In the genomic region with DNA sequence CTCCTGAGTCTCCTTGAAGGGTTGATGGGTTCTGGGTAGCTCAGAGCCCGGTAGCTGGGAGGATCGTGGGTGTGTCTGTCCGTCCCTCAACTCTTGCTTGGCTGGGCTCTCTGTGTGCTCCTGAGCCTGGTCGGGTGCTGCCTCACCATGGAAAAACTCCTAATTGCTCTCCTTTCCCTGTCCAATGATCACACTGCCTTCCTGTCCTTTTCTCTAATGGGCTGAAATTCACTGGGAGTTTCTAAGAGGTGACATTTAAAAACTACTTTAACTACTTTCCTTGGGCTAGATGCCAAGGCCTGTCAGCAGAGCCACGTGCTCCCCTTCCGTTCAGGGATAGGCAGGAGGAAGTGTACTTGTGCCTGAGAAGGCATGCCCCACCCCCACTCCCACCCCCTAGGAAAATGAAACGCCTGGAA, we compare ENCODE assay signal across 9 mouse cellular contexts. TPM values are rescaled to one million over a fixed set of nuclear protein-coding genes. Genes with fewer than 3 reads are reported as not detected.
DNase-seq lines count a peak whose midpoint lies in the region; ATAC-seq and TF ChIP-seq lines count a peak whose summit lies in the region.
"Had no signal": no experiment of that assay in that cellular context is flagged by ENCODE, and none has a peak within 500 bp of the region (broad histone marks: within the 10 kb centered on the region; RNA-seq: fewer than 3 reads in every experiment).

No protein-coding gene starts in this region.

- DNase-seq in MN1 (ENCODE audit: low spot score): peak; percentile 31
- DNase-seq in cerebellum, adult 9-10 months: no peak

- H3K36me3 ChIP-seq in heart, embryonic 14.5 days (ENCODE audit: control insufficient read depth, insufficient read depth, low read length): no peaks in the 10 kb centered on the region
- no peaks in the 10 kb centered on the region for H3K36me3 ChIP-seq in kidney, embryonic 16.5 days (ENCODE audit: insufficient read depth, low read length)
- no peaks in the 10 kb centered on the region for H3K36me3 ChIP-seq in macrophage (ENCODE audit: inconsistent target)

- TF ChIP-seq CTCF in bone marrow, adult 2 months (IDR thresholded peaks at IDR 0.05; ENCODE audit: control insufficient read depth, insufficient read depth, low read length): no peak

- peak overlapping the region; percentile 71 for H3K9ac ChIP-seq in heart, embryonic 14.5 days (ENCODE audit: low read length)
- no peak overlapping the region for H3K9ac ChIP-seq in kidney, embryonic 16.5 days (replicated peaks; ENCODE audit: low read length)

- ATAC-seq in heart, embryonic 14.5 days (ENCODE audit: insufficient number of reproducible peaks, insufficient read depth, low FRiP score, low read depth): no peak
- peak; percentile 49; the same call in 1 of the 2 replicates for ATAC-seq in kidney, embryonic 16.5 days (ENCODE audit: low FRiP score, low TSS enrichment)
- ATAC-seq in erythroid progenitor cell, adult 5-6 weeks (replicated peaks; ENCODE audit: low FRiP score, poor library complexity, severe bottlenecking): no peak
- no peak for ATAC-seq in cerebellum, adult (ENCODE audit: insufficient number of reproducible peaks, low FRiP score, low TSS enrichment)

- WGBS in bone marrow, adult 2 months: 4% methylated on average over 7 of the region's 7 CpGs
- WGBS in heart, embryonic 14.5 days: 2% methylated on average over 7 of the region's 7 CpGs
- WGBS in kidney, embryonic 16.5 days: 10% methylated on average over 7 of the region's 7 CpGs
- WGBS in macrophage (ENCODE audit: missing documents): 8% methylated on average over 7 of the region's 7 CpGs

- H3K4me3 ChIP-seq in bone marrow, adult 2 months (replicated peaks; ENCODE audit: control insufficient read depth, low read depth, low read length): peak overlapping the region; percentile 44
- H3K4me3 ChIP-seq in heart, embryonic 14.5 days (ENCODE audit: control insufficient read depth in 1 of 2, insufficient read depth in 1 of 2, low read depth in 1 of 2, low read length in 2 of 2): peak overlapping the region; percentile 11 to 65; a peak in 2 of 4 replicates
- H3K4me3 ChIP-seq in kidney, embryonic 16.5 days (ENCODE audit: low read length): peak overlapping the region; percentile 63; the same call in 1 of the 2 replicates
- peak overlapping the region; percentile 73 for H3K4me3 ChIP-seq in macrophage (ENCODE audit: inconsistent target)
- H3K4me3 ChIP-seq: myocyte had no signal

- no peaks in the 10 kb centered on the region for H3K9me3 ChIP-seq in heart, embryonic 14.5 days (ENCODE audit: control insufficient read depth, low read length)
- H3K9me3 ChIP-seq in kidney, embryonic 16.5 days (ENCODE audit: low read length): no peaks in the 10 kb centered on the region

- H3K79me2 ChIP-seq in macrophage (ENCODE audit: inconsistent target): no peaks in the 10 kb centered on the region

- H3K4me1 ChIP-seq in bone marrow, adult 2 months (ENCODE audit: control insufficient read depth, insufficient read depth, low read length): peaks cover 2% of the 10 kb centered on the region
- H3K4me1 ChIP-seq in heart, embryonic 14.5 days (ENCODE audit: control insufficient read depth in 2 of 2, insufficient read depth in 2 of 2, low read length in 2 of 2): peaks cover 22 to 33% of the 10 kb centered on the region in 2 experiments
- peaks cover 23% of the 10 kb centered on the region for H3K4me1 ChIP-seq in kidney, embryonic 16.5 days (ENCODE audit: insufficient read depth, low read length)

- no peak for TF ChIP-seq POLR2A in bone marrow, adult 2 months (IDR thresholded peaks at IDR 0.05; ENCODE audit: borderline replicate concordance, control insufficient read depth, low read depth, low read length)

- H3K4me2 ChIP-seq in heart, embryonic 14.5 days (ENCODE audit: low read length): peak overlapping the region; percentile 100
- H3K4me2 ChIP-seq in kidney, embryonic 16.5 days (replicated peaks; ENCODE audit: low read depth, low read length): peak overlapping the region; percentile 99

- peaks cover 6% of the 10 kb centered on the region; the same call in 1 of the 2 replicates for H3K27me3 ChIP-seq in heart, embryonic 14.5 days (ENCODE audit: control insufficient read depth, insufficient read depth, low read length)
- peaks cover 8% of the 10 kb centered on the region for H3K27me3 ChIP-seq in kidney, embryonic 16.5 days (ENCODE audit: insufficient read depth, low read length)

- H3K27ac ChIP-seq in bone marrow, adult 2 months (ENCODE audit: control insufficient read depth, insufficient read depth, low read depth, low read length, poor library complexity): no peak overlapping the region
- H3K27ac ChIP-seq in heart, embryonic 14.5 days (replicated peaks in 1 of 2; ENCODE audit: control insufficient read depth in 1 of 2, insufficient read depth in 1 of 2, low read depth in 2 of 2, low read length in 2 of 2): peak overlapping the region; percentile 27 to 66; a peak in 2 of 4 replicates
- H3K27ac ChIP-seq in kidney, embryonic 16.5 days (ENCODE audit: low read length): 0 out of 2 replicates have a peak overlapping the region, but pooled peaks have one; percentile 43
- H3K27ac ChIP-seq in macrophage: 0 out of 2 replicates have a peak overlapping the region, but pooled peaks have one; percentile 42

RNA-seq across cellular contexts. Expression of a gene that starts 10.9 kb away (rescaled TPM):
- 5.5 and 21.9 TPM in 2 replicates for polyA plus RNA-seq in bone marrow, adult 2 months (2011; ENCODE audit: insufficient read depth, insufficient read length, low replicate concordance, missing spikeins)
- polyA plus RNA-seq in heart, embryonic 14.5 days (2014; fragmentation: Nextera tagmentation; extraction: Ambion mirVana): 8.0 and 9.1 TPM in 2 replicates
- 2.8 and 3.0 TPM in 2 replicates for polyA plus RNA-seq in kidney, embryonic 16.5 days (2015; fragmentation: Nextera tagmentation; extraction: Ambion mirVana)
- 10 to 100 TPM in 22 of 26 experiments, 1 to 10 TPM in 4; 3.0 to 79.5 (median 25.7) TPM for total RNA-seq in macrophage (2018; cell fraction: chromatin; rRNA removed)
- 10 to 100 TPM in 11 of 26 experiments, 1 to 10 TPM in 15; 4.6 to 14.2 (median 9.4) TPM for total RNA-seq in macrophage (2018; cell fraction: cytosol; rRNA removed)
- 10 to 100 TPM in 25 of 26 experiments, 1 to 10 TPM in 1; 9.2 to 42.3 (median 22.1) TPM for total RNA-seq in macrophage (2018; cell fraction: nucleus; rRNA removed)
- polyA plus RNA-seq in macrophage (2018): 6.0 to 11.0 TPM (median 7.9 TPM) in 3 replicates
- 2.5 and 4.7 TPM in 2 replicates for total RNA-seq in erythroid progenitor cell, adult 5-6 weeks (2015; ENCODE audit: low replicate concordance)
- total RNA-seq in erythroid progenitor cell, adult 5-6 weeks (2017; ENCODE audit: low replicate concordance): 0.23 and 1.2 TPM in 2 replicates

RNA-seq across cellular contexts. Expression of a gene that starts 20.3 kb away (rescaled TPM):
- 5.8 and 10.4 TPM in 2 replicates for polyA plus RNA-seq in bone marrow, adult 2 months (2011; ENCODE audit: insufficient read depth, insufficient read length, low replicate concordance, missing spikeins)
- 1.3 and 1.8 TPM in 2 replicates for polyA plus RNA-seq in heart, embryonic 14.5 days (2014; fragmentation: Nextera tagmentation; extraction: Ambion mirVana)
- polyA plus RNA-seq in kidney, embryonic 16.5 days (2015; fragmentation: Nextera tagmentation; extraction: Ambion mirVana): 2.0 and 2.3 TPM in 2 replicates
- not detected for total RNA-seq in macrophage (2018; cell fraction: chromatin; rRNA removed)
- total RNA-seq in macrophage (2018; cell fraction: cytosol; rRNA removed): under 1 TPM in 16 of 26 experiments, not detected in 10; 0.14 to 0.65 (median 0.35) TPM
- total RNA-seq in macrophage (2018; cell fraction: nucleus; rRNA removed): not detected
- 0.33 to 0.92 TPM (median 0.59 TPM) in 3 replicates for polyA plus RNA-seq in macrophage (2018)
- total RNA-seq in erythroid progenitor cell, adult 5-6 weeks (2015; ENCODE audit: low replicate concordance): 4.0 TPM in 1 of 2 replicates, not detected in the other
- total RNA-seq in erythroid progenitor cell, adult 5-6 weeks (2017; ENCODE audit: low replicate concordance): not detected in 2 replicates
